Mouse (Mus musculus) forebrain, embryonic 11.5 days (tissue): Measurements from ENCODE around the gene Fmnl2. TPM values are rescaled to one million over a fixed set of nuclear protein-coding genes. Genes with fewer than 3 reads are reported as not detected.

ENCODE experiments used
- ATAC-seq: fragments of 200-750 bp; cut with Nextera tagmentation; replicated peaks from 2 replicates; pipeline ENCODE4 v1.8.0; 2017; ENCODE audit warnings: moderate TSS enrichment; ENCODE audit not compliant: low FRiP score
- DNase-seq: peaks from one replicate; pipeline ENCODE4 v3.0.0-alpha.2; 2017; ENCODE audit warnings: low spot score
- H3K27ac ChIP-seq: fragments of 300-500 bp; sonication (generic); 2 replicates; pipeline ENCODE4 v1.5.1; 2014; ENCODE audit warnings: low read depth, low read length
- H3K27me3 ChIP-seq: fragments of 300-500 bp; sonication (generic); 2 replicates; pipeline ENCODE4 v1.6.1; 2014; ENCODE audit warnings: mild to moderate bottlenecking, low read length, mixed read lengths; ENCODE audit not compliant: control insufficient read depth, insufficient read depth
- H3K36me3 ChIP-seq: fragments of 300-500 bp; sonication (generic); 2 replicates; pipeline ENCODE4 v1.6.1; 2014; ENCODE audit warnings: mild to moderate bottlenecking, low read length, moderate library complexity, mixed read lengths; ENCODE audit not compliant: control insufficient read depth, insufficient read depth
- H3K4me1 ChIP-seq: fragments of 300-500 bp; sonication (generic); replicated peaks from 2 replicates; pipeline ENCODE4 v1.6.1; 2014; ENCODE audit warnings: low read length, mixed read lengths; ENCODE audit not compliant: control insufficient read depth, insufficient read depth
- H3K4me2 ChIP-seq: fragments of 300-500 bp; sonication (generic); 2 replicates; pipeline ENCODE4 v1.6.1; 2014; ENCODE audit warnings: low read depth, mild to moderate bottlenecking, low read length, moderate library complexity, mixed read lengths; ENCODE audit not compliant: severe bottlenecking
- H3K4me3 ChIP-seq: fragments of 300-500 bp; sonication (generic); 2 replicates; pipeline ENCODE4 v1.5.1; 2014; ENCODE audit warnings: low read depth, low read length
- H3K9ac ChIP-seq: fragments of 300-500 bp; sonication (generic); 2 replicates; pipeline ENCODE4 v1.6.1; 2014; ENCODE audit warnings: low read length
- H3K9me3 ChIP-seq: fragments of 300-500 bp; sonication (generic); 2 replicates; pipeline ENCODE4 v1.6.1; 2016; ENCODE audit warnings: low read length, mixed read lengths; ENCODE audit not compliant: control insufficient read depth
- WGBS: fragments of 180-500 bp; shearing (Covaris S2); extraction: QIAGEN DNeasy Blood & Tissue Kit; methylation state at CpG from one replicate; pipeline ENCODE4 v1.1.7; 2014; 5-methylcytosine and 5-hydroxymethylcytosine counted together
- polyA plus RNA-seq: library from polyadenylated mRNA; unstranded; fragments of >200 nt; fragmentation: Nextera tagmentation; extraction: Ambion mirVana; gene quantifications from 2 replicates; pipeline ENCODE4 v1.2.1, GENCODE M21; 2014

The Fmnl2 gene
- polyA plus RNA-seq, 1 experiment from 2014 or later, result 10.4 TPM

GRCm38 (mm10) chr2:52994526-52994925, 136.9 kb downstream of the Fmnl2 start:
- no peak for ATAC-seq
- Histone ChIP-seq H3K36me3 (no peaks in the 10 kb centered on the region), H3K9ac (no peak overlapping the region), H3K27ac (no peak overlapping the region), H3K4me3 (no peak overlapping the region), H3K9me3 (no peaks in the 10 kb centered on the region), H3K4me1 (peaks cover 2% of the 10 kb centered on the region; the same call in 1 of the 2 replicates), H3K4me2 (no peak overlapping the region), H3K27me3 (no peaks in the 10 kb centered on the region)
- no peak for DNase-seq
- WGBS, result 94% methylated on average over 9 of the region's 9 CpGs

GRCm38 (mm10) chr2:52997955-52998750, 140.5 kb downstream of the Fmnl2 start:
- no peaks in the 10 kb centered on the region for H3K36me3 ChIP-seq
- no peak overlapping the region for H3K4me2 ChIP-seq
- DNase-seq (no peak), ATAC-seq (no peak)
- H3K9ac ChIP-seq, result no peak overlapping the region
- 36% methylated on average over 15 of the region's 15 CpGs for WGBS
- no peaks in the 10 kb centered on the region for H3K27me3 ChIP-seq
- H3K4me1 ChIP-seq, result peaks cover 2% of the 10 kb centered on the region; the same call in 1 of the 2 replicates
- H3K9me3 ChIP-seq, result no peaks in the 10 kb centered on the region
- no peak overlapping the region for H3K27ac ChIP-seq
- H3K4me3 ChIP-seq, result no peak overlapping the region

GRCm38 (mm10) chr2:52999524-52999969, 141.9 kb downstream of the Fmnl2 start:
- Histone ChIP-seq H3K4me1 (peaks cover 2% of the 10 kb centered on the region; the same call in 1 of the 2 replicates), H3K9ac (no peak overlapping the region), H3K27ac (no peak overlapping the region), H3K36me3 (no peaks in the 10 kb centered on the region), H3K27me3 (no peaks in the 10 kb centered on the region), H3K9me3 (no peaks in the 10 kb centered on the region), H3K4me2 (no peak overlapping the region), H3K4me3 (no peak overlapping the region)
- 0 out of 2 replicates have a peak, but pooled peaks have one; percentile 10 for ATAC-seq
- WGBS, result 36% methylated on average over 3 of the region's 3 CpGs
- no peak for DNase-seq

- DNase-seq, result no peak
- peaks cover 2% of the 10 kb centered on the region; the same call in 1 of the 2 replicates for H3K4me1 ChIP-seq
Measured at GRCm38 (mm10) chr2:53000446-53000845, 142.8 kb downstream of the Fmnl2 start.

DNA sequence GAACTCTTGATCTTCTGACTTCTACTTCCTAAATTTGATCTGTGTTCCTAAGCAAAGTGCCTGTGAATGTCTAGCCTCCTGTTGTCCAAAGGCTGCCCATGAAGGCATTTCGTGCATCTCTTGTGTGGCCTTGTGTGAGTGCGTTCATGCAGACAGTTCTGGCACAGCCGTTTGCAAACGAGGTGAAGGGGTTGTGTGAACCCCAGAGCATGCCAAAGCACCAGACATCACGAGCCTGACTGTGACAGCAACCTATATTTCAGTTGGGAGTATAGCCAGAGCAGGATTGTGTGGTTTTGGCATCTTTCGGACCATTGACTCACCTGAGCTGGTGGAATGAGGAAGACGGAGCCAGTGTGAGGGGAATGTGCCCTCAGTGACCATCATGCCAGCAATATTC, 148.5 kb downstream of the Fmnl2 start:
- Histone ChIP-seq H3K4me1 (peaks cover 2% of the 10 kb centered on the region; the same call in 1 of the 2 replicates), H3K27me3 (no peaks in the 10 kb centered on the region), H3K36me3 (no peaks in the 10 kb centered on the region), H3K4me3 (no peak overlapping the region), H3K27ac (no peak overlapping the region), H3K9me3 (no peaks in the 10 kb centered on the region), H3K4me2 (no peak overlapping the region), H3K9ac (no peak overlapping the region)
- WGBS, result 66% methylated on average over 7 of the region's 7 CpGs
- no peak for DNase-seq
- ATAC-seq, result no peak

More at GRCm38 (mm10) chr2:53000446-53000845, 142.8 kb downstream of the Fmnl2 start:
- H3K4me3 ChIP-seq, result no peak overlapping the region
- H3K9me3 ChIP-seq, result no peaks in the 10 kb centered on the region
- no peak overlapping the region for H3K9ac ChIP-seq
- H3K27me3 ChIP-seq, result no peaks in the 10 kb centered on the region
- no peaks in the 10 kb centered on the region for H3K36me3 ChIP-seq
- ATAC-seq, result no peak
- no peak overlapping the region for H3K27ac ChIP-seq
- 97% methylated on average over 3 of the region's 3 CpGs for WGBS
- H3K4me2 ChIP-seq, result no peak overlapping the region

- peak; percentile 72 for DNase-seq
- no peaks in the 10 kb centered on the region for H3K27me3 ChIP-seq
- peak; percentile 44; the same call in 1 of the 2 replicates for ATAC-seq
- H3K9ac ChIP-seq, result no peak overlapping the region
- 12% methylated on average over 5 of the region's 5 CpGs for WGBS
- H3K9me3 ChIP-seq, result no peaks in the 10 kb centered on the region
- no peak overlapping the region for H3K4me2 ChIP-seq
- H3K27ac ChIP-seq, result no peak overlapping the region
- H3K4me3 ChIP-seq, result no peak overlapping the region
- H3K36me3 ChIP-seq, result no peaks in the 10 kb centered on the region
- peaks cover 3% of the 10 kb centered on the region; the same call in 1 of the 2 replicates for H3K4me1 ChIP-seq
Measured at GRCm38 (mm10) chr2:53007142-53007541, 149.5 kb downstream of the Fmnl2 start.

DNA sequence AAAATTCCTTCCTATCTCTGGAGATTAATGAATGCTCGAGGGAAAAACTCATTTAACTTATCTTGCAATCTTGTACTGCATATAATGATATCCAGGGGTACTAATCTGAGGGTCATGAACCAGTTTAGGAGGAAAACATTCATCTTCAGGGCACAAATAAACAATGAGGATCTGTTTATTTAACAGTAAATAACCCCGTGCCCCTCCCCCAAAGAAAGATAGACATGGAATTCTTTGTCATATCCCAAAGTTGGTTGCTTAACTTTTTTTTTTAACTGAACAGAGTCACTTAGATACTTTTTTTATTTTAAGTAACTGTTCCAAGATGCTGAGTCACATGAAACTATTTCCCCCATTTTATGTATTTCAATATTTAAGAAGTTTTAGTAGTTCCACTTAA, 155.4 kb downstream of the Fmnl2 start:
- no peaks in the 10 kb centered on the region for H3K36me3 ChIP-seq
- H3K27ac ChIP-seq, result no peak overlapping the region
- H3K4me2 ChIP-seq, result no peak overlapping the region
- ATAC-seq (no peak), DNase-seq (no peak)
- H3K4me3 ChIP-seq, result no peak overlapping the region
- H3K4me1 ChIP-seq, result peaks cover 1% of the 10 kb centered on the region; the same call in 1 of the 2 replicates
- H3K9ac ChIP-seq, result no peak overlapping the region
- no peaks in the 10 kb centered on the region for H3K27me3 ChIP-seq
- H3K9me3 ChIP-seq, result no peaks in the 10 kb centered on the region
- 84% methylated on average over 2 of the region's 2 CpGs for WGBS

GRCm38 (mm10) chr2:53014451-53014850, 156.8 kb downstream of the Fmnl2 start:
- Histone ChIP-seq H3K9me3 (no peaks in the 10 kb centered on the region), H3K4me3 (no peak overlapping the region), H3K4me1 (peaks cover 1% of the 10 kb centered on the region; the same call in 1 of the 2 replicates), H3K27me3 (no peaks in the 10 kb centered on the region), H3K36me3 (no peaks in the 10 kb centered on the region), H3K4me2 (no peak overlapping the region), H3K27ac (no peak overlapping the region), H3K9ac (no peak overlapping the region)
- DNase-seq (no peak), ATAC-seq (no peak)
- WGBS, result 86% methylated on average over 5 of the region's 5 CpGs
